Mouse (Mus musculus) limb, embryonic 15.5 days (tissue): ENCODE results near the gene Sec22c. TPM values are rescaled to one million over a fixed set of nuclear protein-coding genes. Genes with fewer than 3 reads are reported as not detected.

Source experiments
- ATAC-seq: fragments of 200-750 bp; cut with Nextera tagmentation; 2 replicates; pipeline ENCODE4 v1.8.0; 2017; ENCODE audit warnings: low read depth, moderate TSS enrichment; ENCODE audit not compliant: insufficient number of reproducible peaks, low FRiP score, low TSS enrichment
- H3K27ac ChIP-seq: fragments of 300-500 bp; sonication (generic); 2 replicates; pipeline ENCODE4 v1.5.1; 2015; ENCODE audit warnings: moderate library complexity, mild to moderate bottlenecking, inconsistent platforms
- H3K27me3 ChIP-seq: fragments of 300-500 bp; sonication (generic); 2 replicates; pipeline ENCODE4 v1.6.1; 2015; ENCODE audit warnings: inconsistent platforms
- H3K36me3 ChIP-seq: fragments of 300-500 bp; sonication (generic); 2 replicates; pipeline ENCODE4 v1.6.1; 2015; ENCODE audit warnings: inconsistent platforms
- H3K4me1 ChIP-seq: fragments of 300-500 bp; sonication (generic); 2 replicates; pipeline ENCODE4 v1.6.1; 2015; ENCODE audit warnings: inconsistent platforms
- H3K4me2 ChIP-seq: fragments of 300-500 bp; sonication (generic); 2 replicates; pipeline ENCODE4 v1.6.1; 2015; ENCODE audit warnings: mild to moderate bottlenecking, inconsistent platforms
- H3K4me3 ChIP-seq: fragments of 300-500 bp; sonication (generic); 2 replicates; pipeline ENCODE4 v1.5.1; 2015; ENCODE audit warnings: mild to moderate bottlenecking, inconsistent platforms
- H3K9ac ChIP-seq: fragments of 300-500 bp; sonication (generic); 2 replicates; pipeline ENCODE4 v1.6.1; 2015; ENCODE audit warnings: inconsistent platforms
- H3K9me3 ChIP-seq: fragments of 300-500 bp; sonication (generic); 2 replicates; pipeline ENCODE4 v1.6.1; 2016; ENCODE audit warnings: inconsistent platforms
- WGBS: fragments of 180-500 bp; shearing (Covaris S2); methylation state at CpG from one replicate; pipeline ENCODE4 v1.1.7; 2015; 5-methylcytosine and 5-hydroxymethylcytosine counted together
- polyA plus RNA-seq: library from polyadenylated mRNA; unstranded; fragments of >200 nt; fragmentation: Nextera tagmentation; extraction: Ambion mirVana; gene quantifications from 2 replicates; pipeline ENCODE4 v1.2.1, GENCODE M21; 2015

The Sec22c gene
- polyA plus RNA-seq, 1 experiment from 2014 or later: 11.7 TPM

- peak overlapping the region; percentile 57 for H3K4me3 ChIP-seq
- H3K27ac ChIP-seq: no peak overlapping the region
- no peaks in the 10 kb centered on the region for H3K9me3 ChIP-seq
- H3K4me1 ChIP-seq: peaks cover 23% of the 10 kb centered on the region
- peak overlapping the region; percentile 99 for H3K4me2 ChIP-seq
- 0 out of 2 replicates have a peak overlapping the region, but pooled peaks have one; percentile 37 for H3K9ac ChIP-seq
- ATAC-seq: no peak
- WGBS: 10% methylated on average over 27 of the region's 27 CpGs
- H3K36me3 ChIP-seq: no peaks in the 10 kb centered on the region
- H3K27me3 ChIP-seq: peaks cover 73% of the 10 kb centered on the region
Observed at GRCm38 (mm10) chr9:121641235-121641915, 63.9 kb downstream of the Sec22c start.

- ATAC-seq: no peak
- Histone ChIP-seq H3K27me3 (peaks cover 65% of the 10 kb centered on the region), H3K4me1 (peaks cover 27% of the 10 kb centered on the region), H3K4me2 (no peak overlapping the region), H3K4me3 (no peak overlapping the region), H3K9me3 (no peaks in the 10 kb centered on the region), H3K27ac (no peak overlapping the region), H3K36me3 (no peaks in the 10 kb centered on the region), H3K9ac (no peak overlapping the region)
- WGBS: 56% methylated on average over 16 of the region's 16 CpGs
Observed at GRCm38 (mm10) chr9:121639790-121640189, 65.5 kb downstream of the Sec22c start.

GRCm38 (mm10) chr9:121635835-121636576 lies 69.3 kb downstream of the Sec22c start:
- H3K4me3 ChIP-seq: no peak overlapping the region
- H3K9me3 ChIP-seq: no peaks in the 10 kb centered on the region
- no peak for ATAC-seq
- no peak overlapping the region for H3K9ac ChIP-seq
- H3K27me3 ChIP-seq: peaks cover 28% of the 10 kb centered on the region
- 0 out of 2 replicates have a peak, but pooled peaks cover 6% of the 10 kb centered on the region for H3K4me1 ChIP-seq
- no peak overlapping the region for H3K4me2 ChIP-seq
- WGBS: 40% methylated on average over 7 of the region's 7 CpGs
- H3K27ac ChIP-seq: no peak overlapping the region
- no peaks in the 10 kb centered on the region for H3K36me3 ChIP-seq

GRCm38 (mm10) chr9:121633306-121633705 lies 72.0 kb downstream of the Sec22c start:
- Histone ChIP-seq H3K4me1 (0 out of 2 replicates have a peak, but pooled peaks cover 6% of the 10 kb centered on the region), H3K27ac (no peak overlapping the region), H3K27me3 (peaks cover 6% of the 10 kb centered on the region; the same call in 1 of the 2 replicates), H3K36me3 (no peaks in the 10 kb centered on the region), H3K4me3 (no peak overlapping the region), H3K9ac (no peak overlapping the region), H3K9me3 (no peaks in the 10 kb centered on the region), H3K4me2 (no peak overlapping the region)
- no peak for ATAC-seq
- WGBS: 66% methylated on average over 6 of the region's 6 CpGs

GRCm38 (mm10) chr9:121632891-121633290 lies 72.4 kb downstream of the Sec22c start:
- ATAC-seq: no peak

GRCm38 (mm10) chr9:121631946-121632345 lies 73.3 kb downstream of the Sec22c start:
- H3K4me1 ChIP-seq: 0 out of 2 replicates have a peak, but pooled peaks cover 6% of the 10 kb centered on the region
- no peak overlapping the region for H3K9ac ChIP-seq
- no peak overlapping the region for H3K27ac ChIP-seq
- 65% methylated on average over 4 of the region's 4 CpGs for WGBS
- H3K9me3 ChIP-seq: no peaks in the 10 kb centered on the region
- no peak for ATAC-seq
- H3K36me3 ChIP-seq: no peaks in the 10 kb centered on the region
- no peaks in the 10 kb centered on the region for H3K27me3 ChIP-seq
- H3K4me2 ChIP-seq: no peak overlapping the region
- no peak overlapping the region for H3K4me3 ChIP-seq

More at GRCm38 (mm10) chr9:121632891-121633290, 72.4 kb downstream of the Sec22c start:
- Histone ChIP-seq H3K9ac (no peak overlapping the region), H3K4me1 (0 out of 2 replicates have a peak, but pooled peaks cover 6% of the 10 kb centered on the region), H3K27ac (no peak overlapping the region), H3K27me3 (peaks cover 4% of the 10 kb centered on the region; the same call in 1 of the 2 replicates), H3K4me2 (no peak overlapping the region), H3K9me3 (no peaks in the 10 kb centered on the region), H3K4me3 (no peak overlapping the region), H3K36me3 (no peaks in the 10 kb centered on the region)
- WGBS: 83% methylated on average over 10 of the region's 10 CpGs

- WGBS: 75% methylated on average over 1 of the region's 1 CpGs
- no peaks in the 10 kb centered on the region for H3K36me3 ChIP-seq
- H3K9ac ChIP-seq: no peak overlapping the region
- H3K27me3 ChIP-seq: no peaks in the 10 kb centered on the region
- H3K4me1 ChIP-seq: 0 out of 2 replicates have a peak, but pooled peaks cover 2% of the 10 kb centered on the region
- H3K4me2 ChIP-seq: no peak overlapping the region
- no peak overlapping the region for H3K4me3 ChIP-seq
- no peak for ATAC-seq
- H3K27ac ChIP-seq: no peak overlapping the region
- no peaks in the 10 kb centered on the region for H3K9me3 ChIP-seq
Observed at GRCm38 (mm10) chr9:121630627-121631026, 74.7 kb downstream of the Sec22c start.

Other genes starting within 250 kb of the Sec22c start
- 4.8 and 5.9 TPM in 2 replicates for gene Cck, start 209.8 kb downstream of the Sec22c start, polyA plus RNA-seq
- 0.24 and 0.48 TPM in 2 replicates for gene Lyzl4, start 63.4 kb downstream of the Sec22c start, polyA plus RNA-seq
- gene Vipr1, start 62.8 kb downstream of the Sec22c start, polyA plus RNA-seq: 0.47 and 0.60 TPM in 2 replicates
- gene Ss18l2, start 4.8 kb upstream of the Sec22c start, polyA plus RNA-seq: 117 and 119 TPM in 2 replicates
- 68.1 and 76.9 TPM in 2 replicates for gene Nktr, start 13.7 kb upstream of the Sec22c start, polyA plus RNA-seq
- 16.2 and 29.6 TPM in 2 replicates for gene Zfp651, start 53.8 kb upstream of the Sec22c start, polyA plus RNA-seq
- gene Klhl40, start 72.1 kb upstream of the Sec22c start, polyA plus RNA-seq: 14.0 and 35.3 TPM in 2 replicates
- 1.4 and 5.5 TPM in 2 replicates for gene Hhatl, start 87.0 kb upstream of the Sec22c start, polyA plus RNA-seq
- gene Ccdc13, start 134.0 kb upstream of the Sec22c start, polyA plus RNA-seq: 0.35 and 0.46 TPM in 2 replicates
- gene Higd1a, start 152.9 kb upstream of the Sec22c start, polyA plus RNA-seq: 333 and 347 TPM in 2 replicates
- 0.51 and 0.92 TPM in 2 replicates for gene Ackr2, start 192.9 kb upstream of the Sec22c start, polyA plus RNA-seq
- gene Cyp8b1, start 210.8 kb upstream of the Sec22c start, polyA plus RNA-seq: not detected in 2 replicates
- gene Fam198a, start 245.5 kb upstream of the Sec22c start, polyA plus RNA-seq: 7.6 and 10.0 TPM in 2 replicates